Mouse (Mus musculus) embryonic facial prominence, embryonic 14.5 days (tissue): ENCODE measurements at regions not wholly inside any gene's neighbourhood (a gene's known extent, or its start where the extent isn't known, plus 50 kb on each side); places are given as distances from the start of the nearest gene placed in this dataset.

Experiments used
- ATAC-seq: fragments of 200-750 bp; cut with Nextera tagmentation; 2 replicates; pipeline ENCODE4 v1.8.0; 2017; ENCODE audit warnings: low read depth, moderate number of reproducible peaks, moderate TSS enrichment
- DNase-seq: peaks from one replicate; pipeline ENCODE4 v3.0.0-alpha.2; 2015; ENCODE audit warnings: low spot score
- H3K27ac ChIP-seq: fragments of 300-500 bp; sonication (generic); replicated peaks from 2 replicates; pipeline ENCODE4 v1.5.1; 2014; ENCODE audit warnings: low read depth, mild to moderate bottlenecking, low read length, moderate library complexity
- H3K27me3 ChIP-seq: fragments of 300-500 bp; sonication (generic); replicated peaks from 2 replicates; pipeline ENCODE4 v1.6.1; 2014; ENCODE audit warnings: low read length; ENCODE audit not compliant: control insufficient read depth, insufficient read depth
- H3K36me3 ChIP-seq: fragments of 300-500 bp; sonication (generic); 2 replicates; pipeline ENCODE4 v1.6.1; 2014; ENCODE audit warnings: low read length, mixed read lengths; ENCODE audit not compliant: control insufficient read depth, insufficient read depth
- H3K4me1 ChIP-seq: fragments of 300-500 bp; sonication (generic); 2 replicates; pipeline ENCODE4 v1.6.1; 2014; ENCODE audit warnings: antibody characterized with exemption, low read length; ENCODE audit not compliant: control insufficient read depth, insufficient read depth
- H3K4me2 ChIP-seq: fragments of 300-500 bp; sonication (generic); 2 replicates; pipeline ENCODE4 v1.6.1; 2014; ENCODE audit warnings: low read depth, mild to moderate bottlenecking, low read length, moderate library complexity, mixed read lengths
- H3K4me3 ChIP-seq: fragments of 300-500 bp; sonication (generic); 2 replicates; pipeline ENCODE4 v1.5.1; 2014; ENCODE audit warnings: low read depth, mild to moderate bottlenecking, low read length
- H3K9ac ChIP-seq: fragments of 300-500 bp; sonication (generic); 2 replicates; pipeline ENCODE4 v1.6.1; 2014; ENCODE audit warnings: low read depth, mild to moderate bottlenecking, low read length, moderate library complexity, mixed read lengths
- H3K9me3 ChIP-seq: fragments of 300-500 bp; sonication (generic); 2 replicates; pipeline ENCODE4 v1.6.1; 2016; ENCODE audit warnings: low read length; ENCODE audit not compliant: control insufficient read depth
- WGBS: fragments of 180-500 bp; shearing (Covaris S2); extraction: QIAGEN DNeasy Blood & Tissue Kit; methylation state at CpG from one replicate; pipeline ENCODE4 v1.1.7; 2014; 5-methylcytosine and 5-hydroxymethylcytosine counted together

GRCm38 (mm10) chr1:13455572-13455971 is 2041.7 kb downstream of the A830018L16Rik start:
- H3K36me3 ChIP-seq: no peaks in the 10 kb centered on the region
- H3K4me3 ChIP-seq: no peak overlapping the region
- ATAC-seq (no peak), DNase-seq (no peak)
- H3K4me2 ChIP-seq: no peak overlapping the region
- H3K4me1 ChIP-seq: no peaks in the 10 kb centered on the region
- no peaks in the 10 kb centered on the region for H3K27me3 ChIP-seq
- 87% methylated on average over 3 of the region's 3 CpGs for WGBS
- H3K27ac ChIP-seq: no peak overlapping the region
- peaks cover 9% of the 10 kb centered on the region; the same call in 1 of the 2 replicates for H3K9me3 ChIP-seq
- no peak overlapping the region for H3K9ac ChIP-seq

- H3K36me3 ChIP-seq: no peaks in the 10 kb centered on the region
- 97% methylated on average over 1 of the region's 1 CpGs for WGBS
- ATAC-seq (no peak), DNase-seq (no peak)
- peaks cover 7% of the 10 kb centered on the region; the same call in 1 of the 2 replicates for H3K9me3 ChIP-seq
- H3K27ac ChIP-seq: no peak overlapping the region
- H3K27me3 ChIP-seq: no peaks in the 10 kb centered on the region
- H3K4me1 ChIP-seq: 0 out of 2 replicates have a peak, but pooled peaks cover 3% of the 10 kb centered on the region
- no peak overlapping the region for H3K4me3 ChIP-seq
- H3K4me2 ChIP-seq: no peak overlapping the region
- no peak overlapping the region for H3K9ac ChIP-seq
Measured at GRCm38 (mm10) chr1:13464311-13464710, 2050.4 kb downstream of the A830018L16Rik start.

- ATAC-seq: no peak
- H3K36me3 ChIP-seq: no peaks in the 10 kb centered on the region
- H3K4me3 ChIP-seq: no peak overlapping the region
- H3K9ac ChIP-seq: no peak overlapping the region
- H3K4me2 ChIP-seq: no peak overlapping the region
- 0 out of 2 replicates have a peak, but pooled peaks cover 3% of the 10 kb centered on the region for H3K4me1 ChIP-seq
- DNase-seq: no peak
- H3K9me3 ChIP-seq: no peaks in the 10 kb centered on the region; the same call in 1 of the 2 replicates
- WGBS: 80% methylated on average over 6 of the region's 6 CpGs
- H3K27ac ChIP-seq: no peak overlapping the region
- no peaks in the 10 kb centered on the region for H3K27me3 ChIP-seq
Measured at GRCm38 (mm10) chr1:13467174-13467573, 2053.3 kb downstream of the A830018L16Rik start.

GRCm38 (mm10) chr1:13467886-13468630 is 2054.2 kb downstream of the A830018L16Rik start:
- 31% methylated on average over 2 of the region's 2 CpGs for WGBS
- Histone ChIP-seq H3K27me3 (no peaks in the 10 kb centered on the region), H3K4me3 (no peak overlapping the region), H3K4me1 (0 out of 2 replicates have a peak, but pooled peaks cover 3% of the 10 kb centered on the region), H3K9ac (no peak overlapping the region), H3K36me3 (no peaks in the 10 kb centered on the region), H3K27ac (no peak overlapping the region), H3K9me3 (no peaks in the 10 kb centered on the region; the same call in 1 of the 2 replicates), H3K4me2 (no peak overlapping the region)
- ATAC-seq (no peak), DNase-seq (peak; percentile 19)

- H3K27me3 ChIP-seq: no peaks in the 10 kb centered on the region
- 22% methylated on average over 16 of the region's 16 CpGs for WGBS
- ATAC-seq: peak; percentile 70; the same call in 1 of the 2 replicates
- peak overlapping the region; percentile 41 for H3K9ac ChIP-seq
- no peaks in the 10 kb centered on the region for H3K9me3 ChIP-seq
- H3K4me1 ChIP-seq: peaks cover 3% of the 10 kb centered on the region; the same call in 1 of the 2 replicates
- no peak overlapping the region for H3K27ac ChIP-seq
- peak overlapping the region; percentile 27 for H3K4me3 ChIP-seq
- H3K36me3 ChIP-seq: no peaks in the 10 kb centered on the region
- peak overlapping the region; percentile 45 for H3K4me2 ChIP-seq
- DNase-seq: peak; percentile 56
Measured at GRCm38 (mm10) chr1:13494727-13495404, 2081.0 kb downstream of the A830018L16Rik start.

- ATAC-seq (peak; percentile 85; the same call in 1 of the 2 replicates), DNase-seq (peak; percentile 80)
- Histone ChIP-seq H3K4me3 (no peak overlapping the region), H3K9me3 (no peaks in the 10 kb centered on the region), H3K27me3 (no peaks in the 10 kb centered on the region), H3K36me3 (no peaks in the 10 kb centered on the region), H3K4me2 (no peak overlapping the region), H3K4me1 (peaks cover 3% of the 10 kb centered on the region; the same call in 1 of the 2 replicates), H3K9ac (no peak overlapping the region), H3K27ac (no peak overlapping the region)
- WGBS: 14% methylated on average over 2 of the region's 2 CpGs
Measured at GRCm38 (mm10) chr1:13496386-13496785, 2082.5 kb downstream of the A830018L16Rik start.

- H3K36me3 ChIP-seq: no peaks in the 10 kb centered on the region
- H3K4me3 ChIP-seq: no peak overlapping the region
- H3K9me3 ChIP-seq: no peaks in the 10 kb centered on the region
- ATAC-seq (no peak), DNase-seq (peak; percentile 50)
- no peak overlapping the region for H3K9ac ChIP-seq
- H3K27ac ChIP-seq: no peak overlapping the region
- H3K4me1 ChIP-seq: no peaks in the 10 kb centered on the region; the same call in 1 of the 2 replicates
- no peaks in the 10 kb centered on the region for H3K27me3 ChIP-seq
- no peak overlapping the region for H3K4me2 ChIP-seq
- 26% methylated on average over 5 of the region's 5 CpGs for WGBS
Measured at GRCm38 (mm10) chr1:13500456-13500855, 2086.6 kb downstream of the A830018L16Rik start.

- Histone ChIP-seq H3K36me3 (no peaks in the 10 kb centered on the region), H3K27ac (no peak overlapping the region), H3K4me1 (no peaks in the 10 kb centered on the region), H3K9ac (no peak overlapping the region), H3K9me3 (no peaks in the 10 kb centered on the region), H3K27me3 (no peaks in the 10 kb centered on the region), H3K4me2 (no peak overlapping the region), H3K4me3 (no peak overlapping the region)
- DNase-seq (no peak), ATAC-seq (no peak)
- WGBS: 48% methylated on average over 4 of the region's 4 CpGs
Measured at GRCm38 (mm10) chr1:13501938-13502337, 2088.0 kb downstream of the A830018L16Rik start.
